Mouse (Mus musculus): Measurements from ENCODE around the gene Mnd1. TPM values are rescaled to one million over a fixed set of nuclear protein-coding genes. Genes with fewer than 3 reads are reported as not detected.

The Mnd1 gene
- polyA plus RNA-seq, 1 experiment from 2014 or later = 10.0 TPM

GRCm38 (mm10) chr3:84076543-84077332 is 78.8 kb downstream of the Mnd1 start:
- Histone ChIP-seq H3K9me3 (no peaks in the 10 kb centered on the region), H3K36me3 (no peaks in the 10 kb centered on the region)
- WGBS = 73% methylated on average over 13 of the region's 13 CpGs

GRCm38 (mm10) chr3:84075516-84075915 is 80.1 kb downstream of the Mnd1 start:
- DNase-seq (ENCODE audit: low spot score) = no peak
- Histone ChIP-seq H3K36me3 (no peaks in the 10 kb centered on the region), H3K9me3 (no peaks in the 10 kb centered on the region), H3K4me3 (no peak overlapping the region), H3K27me3 (ENCODE audit: insufficient read depth, poor library complexity, severe bottlenecking) (no peaks in the 10 kb centered on the region), H3K4me1 (replicated peaks) (0 out of 2 replicates have a peak, but pooled peaks cover 6% of the 10 kb centered on the region), H3K27ac (no peak overlapping the region)
- WGBS = 85% methylated on average over 4 of the region's 4 CpGs

More at GRCm38 (mm10) chr3:84076543-84077332, 78.8 kb downstream of the Mnd1 start:
- Histone ChIP-seq H3K4me3 (no peak overlapping the region), H3K27me3 (ENCODE audit: insufficient read depth, poor library complexity, severe bottlenecking) (no peaks in the 10 kb centered on the region), H3K4me1 (replicated peaks) (0 out of 2 replicates have a peak, but pooled peaks cover 6% of the 10 kb centered on the region), H3K27ac (no peak overlapping the region)
- no peak for DNase-seq (ENCODE audit: low spot score)

GRCm38 (mm10) chr3:84074777-84075176 is 80.8 kb downstream of the Mnd1 start:
- no peaks in the 10 kb centered on the region for H3K27me3 ChIP-seq (ENCODE audit: insufficient read depth, poor library complexity, severe bottlenecking)

GRCm38 (mm10) chr3:84071641-84072040 is 83.9 kb downstream of the Mnd1 start:
- Histone ChIP-seq H3K27ac (no peak overlapping the region), H3K9me3 (no peaks in the 10 kb centered on the region), H3K4me3 (no peak overlapping the region), H3K27me3 (ENCODE audit: insufficient read depth, poor library complexity, severe bottlenecking) (no peaks in the 10 kb centered on the region), H3K36me3 (no peaks in the 10 kb centered on the region), H3K4me1 (replicated peaks) (0 out of 2 replicates have a peak, but pooled peaks cover 2% of the 10 kb centered on the region)
- DNase-seq (ENCODE audit: low spot score) = no peak
- WGBS = 18% methylated on average over 2 of the region's 2 CpGs

More at GRCm38 (mm10) chr3:84074777-84075176, 80.8 kb downstream of the Mnd1 start:
- Histone ChIP-seq H3K36me3 (no peaks in the 10 kb centered on the region), H3K9me3 (no peaks in the 10 kb centered on the region), H3K4me1 (replicated peaks) (0 out of 2 replicates have a peak, but pooled peaks cover 6% of the 10 kb centered on the region), H3K4me3 (no peak overlapping the region), H3K27ac (no peak overlapping the region)
- 84% methylated on average over 2 of the region's 2 CpGs for WGBS
- no peak for DNase-seq (ENCODE audit: low spot score)

- no peak overlapping the region for H3K4me3 ChIP-seq
- 83% methylated on average over 8 of the region's 8 CpGs for WGBS
- DNase-seq (ENCODE audit: low spot score) = no peak
- H3K9me3 ChIP-seq = no peaks in the 10 kb centered on the region
- no peaks in the 10 kb centered on the region for H3K36me3 ChIP-seq
- no peaks in the 10 kb centered on the region for H3K27me3 ChIP-seq (ENCODE audit: insufficient read depth, poor library complexity, severe bottlenecking)
- no peak overlapping the region for H3K27ac ChIP-seq
- H3K4me1 ChIP-seq (replicated peaks) = no peaks in the 10 kb centered on the region
Observed at GRCm38 (mm10) chr3:84070811-84071210, 84.8 kb downstream of the Mnd1 start.

- Histone ChIP-seq H3K4me1 (replicated peaks) (no peaks in the 10 kb centered on the region), H3K4me3 (no peak overlapping the region), H3K27me3 (ENCODE audit: insufficient read depth, poor library complexity, severe bottlenecking) (no peaks in the 10 kb centered on the region), H3K27ac (no peak overlapping the region), H3K36me3 (no peaks in the 10 kb centered on the region), H3K9me3 (no peaks in the 10 kb centered on the region)
- no peak for DNase-seq (ENCODE audit: low spot score)
- 85% methylated on average over 13 of the region's 13 CpGs for WGBS
Observed at GRCm38 (mm10) chr3:84068831-84069709, 86.5 kb downstream of the Mnd1 start.

GRCm38 (mm10) chr3:84065825-84066224 is 89.8 kb downstream of the Mnd1 start:
- 86% methylated on average over 4 of the region's 4 CpGs for WGBS
- H3K36me3 ChIP-seq = no peaks in the 10 kb centered on the region
- no peak overlapping the region for H3K4me3 ChIP-seq
- no peaks in the 10 kb centered on the region for H3K27me3 ChIP-seq (ENCODE audit: insufficient read depth, poor library complexity, severe bottlenecking)
- no peak overlapping the region for H3K27ac ChIP-seq
- peaks cover 9% of the 10 kb centered on the region; the same call in 1 of the 2 replicates for H3K4me1 ChIP-seq (replicated peaks)
- H3K9me3 ChIP-seq = no peaks in the 10 kb centered on the region
- no peak for DNase-seq (ENCODE audit: low spot score)

GRCm38 (mm10) chr3:84063369-84063914 is 92.1 kb downstream of the Mnd1 start:
- Histone ChIP-seq H3K4me1 (replicated peaks) (peaks cover 13% of the 10 kb centered on the region; the same call in 1 of the 2 replicates), H3K9me3 (no peaks in the 10 kb centered on the region), H3K4me3 (no peak overlapping the region), H3K27me3 (ENCODE audit: insufficient read depth, poor library complexity, severe bottlenecking) (no peaks in the 10 kb centered on the region), H3K36me3 (no peaks in the 10 kb centered on the region), H3K27ac (no peak overlapping the region)
- WGBS = 86% methylated on average over 2 of the region's 2 CpGs
- DNase-seq (ENCODE audit: low spot score) = no peak

GRCm38 (mm10) chr3:84061523-84062453 is 93.8 kb downstream of the Mnd1 start:
- Histone ChIP-seq H3K4me1 (replicated peaks) (peaks cover 13% of the 10 kb centered on the region; the same call in 1 of the 2 replicates), H3K27ac (peak overlapping the region; percentile 67; the same call in 1 of the 2 replicates), H3K27me3 (ENCODE audit: insufficient read depth, poor library complexity, severe bottlenecking) (no peaks in the 10 kb centered on the region), H3K36me3 (no peaks in the 10 kb centered on the region), H3K4me3 (no peak overlapping the region), H3K9me3 (0 out of 2 replicates have a peak, but pooled peaks cover 10% of the 10 kb centered on the region)
- WGBS = 79% methylated on average over 13 of the region's 13 CpGs
- DNase-seq (ENCODE audit: low spot score) = peak; percentile 26

GRCm38 (mm10) chr3:84060946-84061345 is 94.6 kb downstream of the Mnd1 start:
- no peak for DNase-seq (ENCODE audit: low spot score)
- WGBS = 88% methylated on average over 5 of the region's 5 CpGs
- no peak overlapping the region for H3K27ac ChIP-seq
- H3K36me3 ChIP-seq = no peaks in the 10 kb centered on the region
- H3K4me1 ChIP-seq (replicated peaks) = peaks cover 13% of the 10 kb centered on the region; the same call in 1 of the 2 replicates
- no peaks in the 10 kb centered on the region for H3K27me3 ChIP-seq (ENCODE audit: insufficient read depth, poor library complexity, severe bottlenecking)
- no peak overlapping the region for H3K4me3 ChIP-seq
- 0 out of 2 replicates have a peak, but pooled peaks cover 13% of the 10 kb centered on the region for H3K9me3 ChIP-seq

GRCm38 (mm10) chr3:84060128-84060527 is 95.5 kb downstream of the Mnd1 start:
- no peaks in the 10 kb centered on the region for H3K36me3 ChIP-seq
- peaks cover 16% of the 10 kb centered on the region; the same call in 1 of the 2 replicates for H3K9me3 ChIP-seq
- H3K4me1 ChIP-seq (replicated peaks) = peaks cover 13% of the 10 kb centered on the region; the same call in 1 of the 2 replicates
- no peaks in the 10 kb centered on the region for H3K27me3 ChIP-seq (ENCODE audit: insufficient read depth, poor library complexity, severe bottlenecking)
- WGBS = 65% methylated on average over 4 of the region's 4 CpGs
- no peak for DNase-seq (ENCODE audit: low spot score)
- H3K27ac ChIP-seq = no peak overlapping the region
- no peak overlapping the region for H3K4me3 ChIP-seq
